Mouse (Mus musculus) neural tube, embryonic 11.5 days (tissue): Measurements from ENCODE around the gene Rasgrf2. TPM values are rescaled to one million over a fixed set of nuclear protein-coding genes. Genes with fewer than 3 reads are reported as not detected.

Experiments used
- ATAC-seq: fragments of 200-750 bp; cut with Nextera tagmentation; 2 replicates; pipeline ENCODE4 v1.8.0; 2017; ENCODE audit warnings: moderate number of reproducible peaks, mild to moderate bottlenecking, moderate TSS enrichment, moderate library complexity; ENCODE audit not compliant: insufficient read depth, low FRiP score, low TSS enrichment
- DNase-seq: peaks from one replicate; pipeline ENCODE4 v3.0.0-alpha.2; 2015; ENCODE audit warnings: low spot score
- H3K27ac ChIP-seq: fragments of 300-500 bp; sonication (generic); 2 replicates; pipeline ENCODE4 v1.5.1; 2014; ENCODE audit warnings: low read depth, mild to moderate bottlenecking, low read length
- H3K27me3 ChIP-seq: fragments of 300-500 bp; sonication (generic); 2 replicates; pipeline ENCODE4 v1.6.1; 2014; ENCODE audit warnings: mild to moderate bottlenecking, low read length, mixed read lengths; ENCODE audit not compliant: control insufficient read depth, insufficient read depth
- H3K36me3 ChIP-seq: fragments of 300-500 bp; sonication (generic); 2 replicates; pipeline ENCODE4 v1.6.1; 2014; ENCODE audit warnings: mild to moderate bottlenecking, low read length, moderate library complexity, mixed read lengths; ENCODE audit not compliant: control insufficient read depth, insufficient read depth
- H3K4me1 ChIP-seq: fragments of 300-500 bp; sonication (generic); 2 replicates; pipeline ENCODE4 v1.6.1; 2014; ENCODE audit warnings: low read length, mixed read lengths; ENCODE audit not compliant: control insufficient read depth, insufficient read depth
- H3K4me2 ChIP-seq: fragments of 300-500 bp; sonication (generic); 2 replicates; pipeline ENCODE4 v1.6.1; 2014; ENCODE audit warnings: low read depth, mild to moderate bottlenecking, moderate library complexity
- H3K4me3 ChIP-seq: fragments of 300-500 bp; sonication (generic); 2 replicates; pipeline ENCODE4 v1.5.1; 2014; ENCODE audit warnings: low read depth, low read length
- H3K9ac ChIP-seq: fragments of 300-500 bp; sonication (generic); 2 replicates; pipeline ENCODE4 v1.6.1; 2014; ENCODE audit warnings: mild to moderate bottlenecking, low read length
- H3K9me3 ChIP-seq: fragments of 300-500 bp; sonication (generic); 2 replicates; pipeline ENCODE4 v1.6.1; 2016; ENCODE audit warnings: low read length; ENCODE audit not compliant: control insufficient read depth
- WGBS: fragments of 180-500 bp; shearing (Covaris S2); extraction: QIAGEN DNeasy Blood & Tissue Kit; methylation state at CpG from one replicate; pipeline ENCODE4 v1.1.7; 2014; 5-methylcytosine and 5-hydroxymethylcytosine counted together
- polyA plus RNA-seq: library from polyadenylated mRNA; unstranded; fragments of >200 nt; fragmentation: Nextera tagmentation; extraction: Ambion mirVana; gene quantifications from 2 replicates; pipeline ENCODE4 v1.2.1, GENCODE M21; 2014

Gene Rasgrf2
- polyA plus RNA-seq, 1 experiment from 2014 or later, result 0.04 TPM

DNA sequence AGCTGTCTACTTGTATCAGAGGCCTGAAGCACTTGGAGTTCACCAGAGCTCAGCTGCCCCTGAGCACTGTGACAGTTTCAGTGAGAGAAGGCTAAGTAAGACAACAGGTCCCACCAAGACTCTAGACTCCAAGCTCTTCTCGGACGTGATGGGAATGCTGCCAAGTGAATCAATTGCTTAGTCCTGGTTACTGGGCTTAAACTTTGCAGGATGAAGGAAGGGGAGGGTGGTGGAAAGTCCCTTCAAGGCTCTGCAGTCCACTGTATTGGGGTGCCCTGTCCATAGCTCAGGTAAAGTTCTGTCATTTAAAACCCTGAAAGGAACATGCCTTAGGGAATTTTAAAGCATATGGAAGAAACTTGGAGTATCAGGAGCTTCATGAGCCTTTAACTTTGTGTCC is 104.8 kb downstream of the Rasgrf2 start:
- Histone ChIP-seq H3K4me1 (no peaks in the 10 kb centered on the region), H3K4me3 (no peak overlapping the region), H3K27me3 (no peaks in the 10 kb centered on the region), H3K9ac (no peak overlapping the region), H3K9me3 (no peaks in the 10 kb centered on the region), H3K27ac (no peak overlapping the region), H3K36me3 (no peaks in the 10 kb centered on the region), H3K4me2 (no peak overlapping the region)
- no peak for ATAC-seq
- WGBS, result 85% methylated on average over 2 of the region's 2 CpGs
- no peak for DNase-seq

DNA sequence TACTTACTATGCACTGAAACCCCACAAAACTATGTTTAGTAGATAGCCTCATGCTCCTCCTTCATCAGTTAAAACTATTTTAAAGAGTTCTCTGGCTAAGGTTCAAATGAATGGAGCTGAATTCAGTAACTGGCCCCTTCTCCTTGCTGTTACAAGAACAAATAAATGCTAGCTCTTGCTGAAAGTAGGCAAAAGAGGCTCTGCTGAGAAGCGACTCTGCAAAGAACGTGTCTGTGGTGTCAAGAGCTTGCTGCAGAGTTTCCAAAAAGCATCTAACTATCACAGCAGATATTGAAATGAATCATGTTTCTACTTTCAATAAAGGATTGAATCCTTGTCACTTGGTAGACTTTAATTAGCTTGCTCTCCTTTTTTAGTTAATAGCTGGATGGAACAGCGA is 106.3 kb downstream of the Rasgrf2 start:
- 97% methylated on average over 3 of the region's 3 CpGs for WGBS
- no peaks in the 10 kb centered on the region for H3K4me1 ChIP-seq
- no peak overlapping the region for H3K27ac ChIP-seq
- no peak overlapping the region for H3K4me3 ChIP-seq
- H3K9me3 ChIP-seq, result no peaks in the 10 kb centered on the region
- H3K27me3 ChIP-seq, result no peaks in the 10 kb centered on the region
- no peak for ATAC-seq
- no peak for DNase-seq
- no peaks in the 10 kb centered on the region for H3K36me3 ChIP-seq
- no peak overlapping the region for H3K9ac ChIP-seq
- H3K4me2 ChIP-seq, result no peak overlapping the region

DNA sequence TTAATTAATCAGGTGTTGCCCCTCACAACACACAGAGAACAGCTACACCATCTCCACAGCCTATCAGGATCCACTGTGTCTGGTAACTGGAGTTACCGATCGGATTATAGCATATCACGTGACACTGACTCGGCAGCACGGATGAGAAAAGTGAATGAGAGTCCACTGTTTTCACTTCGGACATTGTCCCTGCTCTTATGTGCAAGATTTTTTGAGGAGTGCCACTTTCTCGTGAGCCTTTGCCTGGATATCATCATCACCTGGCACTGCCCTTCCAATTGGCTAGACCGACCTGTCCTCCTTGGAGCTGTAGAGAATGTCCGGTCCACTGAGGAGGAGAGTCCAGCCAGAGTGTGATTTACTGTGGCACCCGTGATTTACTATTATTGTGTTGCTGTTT is 109.3 kb downstream of the Rasgrf2 start:
- no peak overlapping the region for H3K4me3 ChIP-seq
- H3K27me3 ChIP-seq, result no peaks in the 10 kb centered on the region
- H3K27ac ChIP-seq, result no peak overlapping the region
- WGBS, result 92% methylated on average over 10 of the region's 10 CpGs
- DNase-seq (no peak), ATAC-seq (no peak)
- no peaks in the 10 kb centered on the region for H3K36me3 ChIP-seq
- no peak overlapping the region for H3K9ac ChIP-seq
- no peaks in the 10 kb centered on the region for H3K4me1 ChIP-seq
- H3K9me3 ChIP-seq, result no peaks in the 10 kb centered on the region
- H3K4me2 ChIP-seq, result no peak overlapping the region

DNA sequence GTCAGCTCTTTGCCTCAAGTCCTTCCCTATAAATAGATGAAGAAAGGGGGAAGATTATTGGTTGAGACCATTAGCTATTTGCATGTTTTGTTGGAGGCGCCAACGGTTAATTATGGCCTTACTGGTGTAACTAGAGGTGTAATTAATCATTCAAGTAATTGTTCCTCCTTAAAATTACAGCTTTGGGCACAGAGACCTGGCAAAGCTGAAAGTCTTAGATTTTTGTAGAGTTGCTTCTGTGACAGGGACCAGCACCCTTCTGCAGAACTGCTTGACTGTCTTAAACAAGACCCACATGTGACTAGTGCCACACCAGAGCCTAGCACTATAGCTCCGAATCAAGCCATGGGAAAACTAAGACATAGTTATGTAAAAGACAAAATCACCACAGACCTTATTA is 134.5 kb downstream of the Rasgrf2 start:
- ATAC-seq, result no peak
- H3K4me2 ChIP-seq, result no peak overlapping the region
- WGBS, result 81% methylated on average over 3 of the region's 3 CpGs
- no peaks in the 10 kb centered on the region for H3K27me3 ChIP-seq
- H3K9me3 ChIP-seq, result no peaks in the 10 kb centered on the region
- no peak overlapping the region for H3K9ac ChIP-seq
- no peak overlapping the region for H3K27ac ChIP-seq
- H3K4me1 ChIP-seq, result no peaks in the 10 kb centered on the region
- no peaks in the 10 kb centered on the region for H3K36me3 ChIP-seq
- no peak for DNase-seq
- no peak overlapping the region for H3K4me3 ChIP-seq

DNA sequence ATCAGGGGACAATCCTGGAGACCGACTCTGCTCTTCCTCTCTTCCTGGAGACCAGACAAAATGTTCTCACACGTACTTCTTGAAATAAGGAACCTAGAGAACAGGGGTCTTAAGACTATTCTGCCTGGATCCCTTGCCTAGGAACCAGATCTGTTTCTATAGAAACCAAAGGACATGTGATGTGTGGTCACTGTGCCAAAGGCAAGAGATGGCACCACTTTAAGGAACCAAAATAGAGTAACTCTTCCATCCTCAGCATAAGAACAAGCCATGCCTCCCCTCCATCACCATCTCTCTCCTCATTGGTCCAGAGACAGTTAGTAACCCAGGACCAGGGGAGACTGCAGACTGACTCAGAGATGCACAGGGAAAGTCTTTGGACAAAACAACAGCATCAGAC is 140.0 kb downstream of the Rasgrf2 start:
- 79% methylated on average over 2 of the region's 2 CpGs for WGBS
- H3K9me3 ChIP-seq, result no peaks in the 10 kb centered on the region
- ATAC-seq (no peak), DNase-seq (no peak)
- no peak overlapping the region for H3K4me3 ChIP-seq
- no peaks in the 10 kb centered on the region for H3K36me3 ChIP-seq
- no peaks in the 10 kb centered on the region for H3K4me1 ChIP-seq
- no peaks in the 10 kb centered on the region for H3K27me3 ChIP-seq
- H3K27ac ChIP-seq, result no peak overlapping the region
- no peak overlapping the region for H3K4me2 ChIP-seq
- no peak overlapping the region for H3K9ac ChIP-seq

DNA sequence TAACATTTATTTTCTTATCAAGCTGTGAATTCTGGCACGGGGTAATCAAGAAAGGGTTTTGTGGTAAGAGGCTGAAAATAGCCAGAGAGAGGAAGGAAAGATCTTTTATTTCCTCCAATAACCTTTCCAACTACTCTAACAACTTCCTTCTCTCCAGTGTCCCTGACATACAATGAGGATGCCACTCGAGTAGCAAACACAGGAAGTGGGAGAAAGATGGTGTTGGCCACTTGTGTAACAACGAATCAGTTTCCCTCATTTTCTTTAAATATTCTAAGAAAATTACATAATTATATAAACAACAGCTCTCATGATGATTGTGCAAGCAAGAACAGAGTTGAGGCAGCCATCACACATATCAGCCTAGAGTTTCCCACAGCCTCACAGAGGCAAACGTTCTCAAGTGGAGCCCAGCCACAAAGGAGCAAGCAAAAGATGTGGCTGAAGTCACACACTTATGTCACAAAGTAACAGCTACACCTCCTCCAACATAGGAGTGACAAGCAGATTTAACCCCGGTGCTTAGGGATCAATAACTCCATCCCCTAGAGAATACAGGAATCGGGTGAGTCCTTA is 140.7 kb downstream of the Rasgrf2 start:
- no peaks in the 10 kb centered on the region for H3K9me3 ChIP-seq
- no peak overlapping the region for H3K27ac ChIP-seq
- H3K4me1 ChIP-seq, result no peaks in the 10 kb centered on the region
- H3K4me2 ChIP-seq, result no peak overlapping the region
- no peak overlapping the region for H3K9ac ChIP-seq
- no peak overlapping the region for H3K4me3 ChIP-seq
- WGBS, result 75% methylated on average over 6 of the region's 6 CpGs
- ATAC-seq (no peak), DNase-seq (no peak)
- no peaks in the 10 kb centered on the region for H3K36me3 ChIP-seq
- H3K27me3 ChIP-seq, result no peaks in the 10 kb centered on the region

DNA sequence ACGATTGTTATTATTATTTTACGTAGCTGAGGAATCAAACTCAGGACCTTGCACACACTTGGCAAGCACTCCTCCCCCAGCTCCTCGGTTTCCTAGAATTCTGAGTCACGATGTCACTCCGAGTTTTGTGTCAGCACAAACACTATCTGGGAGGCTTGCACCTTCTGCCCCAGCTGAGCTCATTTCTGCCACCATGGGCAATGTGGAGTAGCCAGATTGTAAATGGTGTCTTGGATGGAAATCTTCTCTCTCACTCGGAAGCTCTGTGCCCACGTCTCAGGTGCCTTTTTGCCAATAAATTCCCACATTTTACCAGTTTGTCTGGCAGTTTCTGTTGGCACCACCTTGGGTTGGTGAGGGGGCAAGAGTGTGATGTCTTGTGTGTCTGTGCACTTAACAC is 143.1 kb downstream of the Rasgrf2 start:
- Histone ChIP-seq H3K36me3 (no peaks in the 10 kb centered on the region), H3K9me3 (no peaks in the 10 kb centered on the region), H3K27ac (no peak overlapping the region), H3K4me3 (no peak overlapping the region), H3K4me1 (no peaks in the 10 kb centered on the region), H3K9ac (no peak overlapping the region), H3K27me3 (no peaks in the 10 kb centered on the region), H3K4me2 (no peak overlapping the region)
- DNase-seq (no peak), ATAC-seq (no peak)
- WGBS, result 87% methylated on average over 7 of the region's 7 CpGs

DNA sequence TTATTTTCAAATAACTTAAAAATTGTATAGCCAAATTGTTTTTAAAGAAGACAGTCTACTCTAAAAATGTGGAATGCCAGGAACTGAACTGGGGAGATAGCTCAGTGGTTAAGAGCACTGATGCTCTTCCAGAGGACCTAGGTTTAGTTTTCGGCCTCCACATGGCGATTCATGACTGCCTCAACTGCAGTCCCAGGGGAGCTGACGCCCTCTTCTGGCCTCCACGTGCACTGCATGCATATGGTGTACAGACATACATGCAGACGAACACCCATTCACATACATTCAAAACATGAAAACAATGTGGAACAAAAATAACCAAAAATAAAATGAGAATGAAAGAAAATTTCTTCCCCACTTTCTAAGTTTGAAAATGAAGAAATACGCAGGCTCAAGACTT is 144.5 kb downstream of the Rasgrf2 start:
- Histone ChIP-seq H3K36me3 (no peaks in the 10 kb centered on the region), H3K4me3 (no peak overlapping the region), H3K27me3 (no peaks in the 10 kb centered on the region), H3K4me2 (no peak overlapping the region), H3K9me3 (no peaks in the 10 kb centered on the region), H3K27ac (no peak overlapping the region), H3K4me1 (no peaks in the 10 kb centered on the region), H3K9ac (no peak overlapping the region)
- WGBS, result 91% methylated on average over 6 of the region's 6 CpGs
- DNase-seq (no peak), ATAC-seq (no peak)

DNA sequence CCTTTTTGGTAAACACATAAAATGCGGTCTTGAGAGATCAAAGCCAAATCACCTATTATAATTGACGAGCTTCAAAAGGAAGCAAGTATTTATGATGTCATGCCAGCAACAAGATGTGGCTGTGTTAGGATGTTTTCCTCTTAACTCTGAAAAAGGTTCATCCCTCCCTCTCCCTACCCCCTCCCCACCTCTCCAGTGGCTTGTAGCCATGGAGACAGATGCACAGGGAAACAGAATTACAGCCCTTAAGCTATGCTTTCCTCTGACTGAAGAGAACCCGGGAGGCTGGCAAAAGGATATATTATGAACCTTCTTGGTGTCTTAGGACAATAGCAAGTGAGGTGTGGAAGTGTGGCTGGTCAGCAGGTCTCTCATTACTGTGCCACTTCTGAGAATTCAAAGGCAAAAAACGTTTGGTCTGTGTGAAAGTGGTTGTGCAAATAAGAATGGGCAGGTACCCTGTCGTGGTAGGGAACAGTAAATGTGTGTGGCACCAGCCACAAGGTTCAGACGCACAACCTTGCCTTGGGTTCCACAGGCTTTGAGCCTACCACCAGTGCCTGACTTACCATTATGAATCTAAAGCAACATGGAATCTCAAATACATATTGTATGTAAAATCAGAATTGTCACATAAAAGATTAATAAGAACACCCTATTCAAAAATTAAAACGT is 145.4 kb downstream of the Rasgrf2 start:
- no peaks in the 10 kb centered on the region for H3K9me3 ChIP-seq
- H3K27ac ChIP-seq, result no peak overlapping the region
- 45% methylated on average over 7 of the region's 7 CpGs for WGBS
- no peaks in the 10 kb centered on the region for H3K27me3 ChIP-seq
- H3K4me2 ChIP-seq, result no peak overlapping the region
- DNase-seq (no peak), ATAC-seq (no peak)
- H3K9ac ChIP-seq, result no peak overlapping the region
- no peaks in the 10 kb centered on the region for H3K36me3 ChIP-seq
- no peaks in the 10 kb centered on the region for H3K4me1 ChIP-seq
- H3K4me3 ChIP-seq, result no peak overlapping the region
